Mouse (Mus musculus) left cerebral cortex, adult 9 months (tissue): Measurements from ENCODE around the gene Mtnr1a.

ENCODE experiments used
- DNase-seq, 2 experiments: peaks; one replicate each; pipeline ENCODE4 v3.0.0; 2022; ENCODE audit warnings: low spot score in 2 of 2

Gene Mtnr1a

GRCm38 (mm10) chr8:45109371-45110063 lies 40.6 kb downstream of the Mtnr1a start:
- DNase-seq, result peak in 1 of 2 experiments; percentile 58

- DNase-seq, result no peak
These were observed 41.3 kb downstream of the Mtnr1a start for GRCm38 (mm10) chr8:45110064-45110812.

GRCm38 (mm10) chr8:45110813-45111104 lies 41.8 kb downstream of the Mtnr1a start:
- no peak for DNase-seq

- DNase-seq, result no peak
These were observed 42.9 kb downstream of the Mtnr1a start for GRCm38 (mm10) chr8:45111820-45112219.

GRCm38 (mm10) chr8:45117588-45117987 lies 48.7 kb downstream of the Mtnr1a start:
- DNase-seq, result no peak

- DNase-seq, result no peak
These were observed 56.7 kb downstream of the Mtnr1a start for GRCm38 (mm10) chr8:45125680-45126079.
